Mouse (Mus musculus) hindbrain, postnatal 0 days (tissue): ENCODE measurements around the gene Sgms1. TPM values are rescaled to one million over a fixed set of nuclear protein-coding genes. Genes with fewer than 3 reads are reported as not detected.

Source experiments
- ATAC-seq: fragments of 200-750 bp; cut with Nextera tagmentation; 2 replicates; pipeline ENCODE4 v1.8.0; 2017; ENCODE audit warnings: mild to moderate bottlenecking, moderate TSS enrichment, moderate library complexity
- DNase-seq: peaks from one replicate; pipeline ENCODE4 v3.0.0-alpha.2; 2015; ENCODE audit warnings: low spot score
- H3K27ac ChIP-seq: fragments of 300-500 bp; sonication (generic); 2 replicates; pipeline ENCODE4 v1.5.1; 2014; ENCODE audit warnings: mild to moderate bottlenecking
- H3K27me3 ChIP-seq: fragments of 300-500 bp; sonication (generic); 2 replicates; pipeline ENCODE4 v1.6.1; 2014; ENCODE audit warnings: low read length, mixed read lengths; ENCODE audit not compliant: insufficient read depth
- H3K36me3 ChIP-seq: fragments of 300-500 bp; sonication (generic); 2 replicates; pipeline ENCODE4 v1.6.1; 2014; ENCODE audit warnings: low read length, mixed read lengths; ENCODE audit not compliant: insufficient read depth
- H3K4me1 ChIP-seq: fragments of 300-500 bp; sonication (generic); 2 replicates; pipeline ENCODE4 v1.6.1; 2014; ENCODE audit warnings: antibody characterized with exemption, low read length, mixed read lengths; ENCODE audit not compliant: insufficient read depth
- H3K4me2 ChIP-seq: fragments of 300-500 bp; sonication (generic); 2 replicates; pipeline ENCODE4 v1.6.1; 2014; ENCODE audit warnings: low read depth, mild to moderate bottlenecking, low read length, moderate library complexity, mixed read lengths
- H3K4me3 ChIP-seq: fragments of 300-500 bp; sonication (generic); 2 replicates; pipeline ENCODE4 v1.5.1; 2014; ENCODE audit warnings: low read length
- H3K9ac ChIP-seq: fragments of 300-500 bp; sonication (generic); replicated peaks from 2 replicates; pipeline ENCODE4 v1.6.1; 2014; ENCODE audit warnings: mild to moderate bottlenecking, low read length, moderate library complexity, mixed read lengths
- H3K9me3 ChIP-seq: fragments of 300-500 bp; sonication (generic); 2 replicates; pipeline ENCODE4 v1.6.1; 2016; ENCODE audit warnings: low read length, mixed read lengths
- CTCF ChIP-seq: IDR thresholded peaks from 2 replicates; pipeline ENCODE4 v1.5.1; 2016; ENCODE audit warnings: antibody characterized with exemption, control low read depth, low read depth
- WGBS: fragments of 180-500 bp; shearing (Covaris S2); extraction: QIAGEN DNeasy Blood & Tissue Kit; methylation state at CpG from one replicate; pipeline ENCODE4 v1.1.7; 2014; 5-methylcytosine and 5-hydroxymethylcytosine counted together
- polyA plus RNA-seq: library from polyadenylated mRNA; unstranded; fragments of >200 nt; fragmentation: Nextera tagmentation; extraction: Ambion mirVana; gene quantifications from 2 replicates; pipeline ENCODE4 v1.2.1, GENCODE M21; 2015
- total RNA-seq: library from RNA; depleted of rRNA; stranded (reverse); fragments of >200 nt; gene quantifications from 2 replicates; pipeline ENCODE4 v1.2.3, GENCODE M21; 2014

The Sgms1 gene
- total and polyA plus RNA-seq, 2 experiments from 2014 or later = 23.2 to 32.5 TPM

DNA sequence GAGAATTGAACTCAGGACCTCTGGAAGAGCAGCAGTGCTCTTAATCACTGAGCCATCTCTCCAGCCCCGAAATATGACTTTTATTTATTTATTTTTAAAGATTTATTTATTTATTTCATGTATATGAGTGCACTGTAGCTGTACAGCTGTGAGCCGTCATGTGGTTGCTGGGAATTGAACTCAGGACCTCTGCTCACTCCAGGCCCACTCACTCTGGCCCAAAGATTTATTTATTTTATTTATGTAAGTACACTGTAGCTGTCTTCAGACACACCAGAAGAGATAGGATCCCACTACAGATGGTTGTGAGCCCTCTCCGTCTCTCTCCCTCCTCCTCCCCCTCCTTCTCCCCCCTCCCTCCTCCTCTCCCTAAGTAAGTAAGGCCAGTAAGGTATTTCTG is 101.7 kb downstream of the Sgms1 start:
- 86% methylated on average over 3 of the region's 3 CpGs for WGBS
- H3K27ac ChIP-seq = no peak overlapping the region

GRCm38 (mm10) chr19:32285455-32285831 is 104.1 kb downstream of the Sgms1 start:
- Histone ChIP-seq H3K27me3 (no peaks in the 10 kb centered on the region), H3K4me2 (no peak overlapping the region), H3K36me3 (no peaks in the 10 kb centered on the region), H3K4me1 (no peaks in the 10 kb centered on the region), H3K4me3 (no peak overlapping the region), H3K27ac (no peak overlapping the region), H3K9me3 (no peaks in the 10 kb centered on the region), H3K9ac (no peak overlapping the region)
- TF ChIP-seq CTCF = no peak
- WGBS = 85% methylated on average over 3 of the region's 3 CpGs
- ATAC-seq (no peak), DNase-seq (no peak)

More for the DNA sequence above, 101.7 kb downstream of the Sgms1 start:
- Histone ChIP-seq H3K9me3 (no peaks in the 10 kb centered on the region), H3K4me1 (no peaks in the 10 kb centered on the region), H3K27me3 (no peaks in the 10 kb centered on the region), H3K4me2 (no peak overlapping the region), H3K36me3 (no peaks in the 10 kb centered on the region), H3K4me3 (no peak overlapping the region), H3K9ac (no peak overlapping the region)
- ATAC-seq (no peak), DNase-seq (no peak)
- no peak for TF ChIP-seq CTCF

GRCm38 (mm10) chr19:32284681-32285454 is 104.6 kb downstream of the Sgms1 start:
- 92% methylated on average over 5 of the region's 5 CpGs for WGBS
- Histone ChIP-seq H3K36me3 (no peaks in the 10 kb centered on the region), H3K4me2 (no peak overlapping the region), H3K9ac (no peak overlapping the region), H3K4me1 (no peaks in the 10 kb centered on the region), H3K27me3 (no peaks in the 10 kb centered on the region), H3K27ac (no peak overlapping the region), H3K9me3 (no peaks in the 10 kb centered on the region), H3K4me3 (no peak overlapping the region)
- no peak for ATAC-seq
- TF ChIP-seq CTCF = no peak
- no peak for DNase-seq

DNA sequence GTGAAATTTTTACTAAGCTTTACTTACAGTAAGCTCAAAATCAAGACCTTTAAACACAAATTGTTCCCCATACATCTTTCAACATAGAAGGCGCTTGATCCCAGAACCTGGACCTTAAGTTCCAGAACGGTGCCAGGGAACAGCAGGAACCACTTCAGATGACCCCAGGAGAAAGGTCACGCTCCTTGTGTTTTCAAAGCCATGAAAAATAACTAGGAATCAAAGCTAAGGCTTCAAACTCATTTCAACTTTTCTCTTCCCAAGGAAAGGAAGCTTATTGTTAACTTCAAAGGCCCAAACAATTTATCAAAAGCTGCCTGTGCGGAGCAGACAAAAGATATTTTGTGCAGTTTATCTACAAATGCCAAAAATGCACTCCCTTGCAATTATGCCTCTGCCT is 107.6 kb downstream of the Sgms1 start:
- no peak for DNase-seq
- no peak overlapping the region for H3K27ac ChIP-seq
- H3K4me1 ChIP-seq = no peaks in the 10 kb centered on the region
- no peaks in the 10 kb centered on the region for H3K27me3 ChIP-seq
- H3K4me2 ChIP-seq = no peak overlapping the region
- TF ChIP-seq CTCF = no peak
- H3K36me3 ChIP-seq = no peaks in the 10 kb centered on the region
- ATAC-seq = no peak
- 59% methylated on average over 4 of the region's 4 CpGs for WGBS
- no peak overlapping the region for H3K9ac ChIP-seq
- no peaks in the 10 kb centered on the region for H3K9me3 ChIP-seq
- no peak overlapping the region for H3K4me3 ChIP-seq

DNA sequence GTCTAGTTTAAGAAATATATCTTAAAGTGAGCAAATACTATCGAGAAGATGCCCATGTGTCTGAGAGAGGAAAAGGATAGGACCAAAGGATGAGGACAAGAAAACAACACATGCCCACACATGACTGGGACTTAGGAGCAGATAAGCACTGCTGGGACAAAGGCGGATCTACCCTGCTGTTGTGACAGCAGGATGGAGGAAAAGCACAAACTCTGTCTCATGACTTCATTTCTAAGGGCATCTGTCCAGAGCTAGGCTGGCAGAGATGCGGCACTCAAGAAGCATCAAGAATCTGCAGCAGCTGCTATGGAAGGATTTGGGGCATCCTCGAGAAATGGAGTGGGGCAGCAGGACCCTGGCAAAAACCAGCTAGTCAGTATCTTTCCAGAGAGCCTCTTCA is 109.1 kb downstream of the Sgms1 start:
- Histone ChIP-seq H3K4me1 (no peaks in the 10 kb centered on the region), H3K27ac (no peak overlapping the region), H3K36me3 (no peaks in the 10 kb centered on the region), H3K4me2 (no peak overlapping the region), H3K9ac (no peak overlapping the region), H3K27me3 (no peaks in the 10 kb centered on the region), H3K9me3 (no peaks in the 10 kb centered on the region), H3K4me3 (no peak overlapping the region)
- DNase-seq = no peak
- WGBS = 78% methylated on average over 4 of the region's 4 CpGs
- no peak for ATAC-seq
- no peak for TF ChIP-seq CTCF

GRCm38 (mm10) chr19:32279400-32279799 is 110.1 kb downstream of the Sgms1 start:
- H3K9ac ChIP-seq = no peak overlapping the region
- H3K4me2 ChIP-seq = no peak overlapping the region
- ATAC-seq (no peak), DNase-seq (no peak)
- H3K4me3 ChIP-seq = no peak overlapping the region
- H3K9me3 ChIP-seq = no peaks in the 10 kb centered on the region
- no peaks in the 10 kb centered on the region for H3K4me1 ChIP-seq
- WGBS = 84% methylated on average over 6 of the region's 6 CpGs
- no peak overlapping the region for H3K27ac ChIP-seq
- no peaks in the 10 kb centered on the region for H3K27me3 ChIP-seq
- TF ChIP-seq CTCF = no peak
- H3K36me3 ChIP-seq = no peaks in the 10 kb centered on the region

- Histone ChIP-seq H3K9me3 (no peaks in the 10 kb centered on the region), H3K4me3 (no peak overlapping the region), H3K36me3 (no peaks in the 10 kb centered on the region), H3K9ac (no peak overlapping the region), H3K27me3 (no peaks in the 10 kb centered on the region), H3K4me2 (no peak overlapping the region), H3K4me1 (no peaks in the 10 kb centered on the region), H3K27ac (no peak overlapping the region)
- no peak for TF ChIP-seq CTCF
- ATAC-seq (no peak), DNase-seq (no peak)
- 82% methylated on average over 3 of the region's 3 CpGs for WGBS
Observed at GRCm38 (mm10) chr19:32277869-32278268, 111.6 kb downstream of the Sgms1 start.
